Mouse (Mus musculus): ENCODE data around the gene Rai1. TPM values are rescaled to one million over a fixed set of nuclear protein-coding genes. Genes with fewer than 3 reads are reported as not detected.
A peak's percentile ranks its signal among the peaks of the same experiment; 100 is the strongest.

The Rai1 gene
- polyA plus RNA-seq, 1 experiment from 2014 or later: 26.9 TPM

DNA sequence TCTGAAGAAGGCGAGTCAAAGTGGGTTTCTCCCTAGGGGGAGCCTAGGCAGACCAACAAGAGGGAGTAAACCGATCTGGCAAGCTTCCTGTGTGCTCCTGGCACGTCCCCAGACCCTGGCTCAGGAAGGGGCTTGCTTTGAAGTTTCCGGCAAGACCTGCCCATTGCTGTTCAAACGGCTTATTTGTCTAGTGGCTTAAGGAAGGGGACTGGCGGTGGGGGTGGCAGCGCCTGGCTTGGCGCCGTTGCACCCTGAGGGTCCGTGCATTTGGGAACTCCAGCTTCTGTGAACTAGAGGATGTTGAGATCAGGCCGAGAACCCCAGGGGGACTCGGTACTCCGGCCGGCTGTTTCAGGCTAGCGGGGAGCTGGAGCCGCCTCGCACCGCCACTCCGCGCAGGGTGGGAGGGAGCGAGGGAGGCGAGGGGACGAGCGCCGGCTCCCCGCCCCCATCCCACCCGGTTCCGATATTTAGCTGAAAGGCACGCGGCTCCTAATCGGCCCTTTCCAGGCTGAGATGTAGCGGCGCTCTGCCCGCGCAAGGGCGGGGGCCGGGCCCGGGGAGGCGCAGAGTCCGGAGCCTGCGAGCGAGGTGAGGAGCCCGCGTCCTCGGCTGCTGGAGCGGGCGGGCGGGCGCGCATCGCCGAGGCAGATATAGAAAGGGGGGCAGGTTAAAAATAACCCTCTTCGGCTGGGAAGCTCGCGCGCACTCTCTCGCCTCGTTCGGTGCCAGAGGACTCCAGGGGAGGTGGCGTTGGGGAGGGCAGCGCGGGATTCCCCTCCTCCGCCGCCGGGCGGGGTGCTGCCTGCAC is 70.8 kb downstream of the Rai1 start:
- H3K27ac ChIP-seq: peak overlapping the region; percentile 99
- H3K4me3 ChIP-seq: peak overlapping the region; percentile 69
- H3K27me3 ChIP-seq: no peaks in the 10 kb centered on the region
- under 1% methylated on average over 55 of the region's 66 CpGs for WGBS
- H3K9me3 ChIP-seq (replicated peaks): no peaks in the 10 kb centered on the region
- peak; percentile 52 for ATAC-seq
- peak overlapping the region; percentile 95 for H3K4me2 ChIP-seq
- peak overlapping the region; percentile 89 for H3K9ac ChIP-seq
- peaks cover 78% of the 10 kb centered on the region for H3K4me1 ChIP-seq
- 0 out of 2 replicates have a peak, but pooled peaks cover 3% of the 10 kb centered on the region for H3K36me3 ChIP-seq (ENCODE audit: poor library complexity, severe bottlenecking)

DNA sequence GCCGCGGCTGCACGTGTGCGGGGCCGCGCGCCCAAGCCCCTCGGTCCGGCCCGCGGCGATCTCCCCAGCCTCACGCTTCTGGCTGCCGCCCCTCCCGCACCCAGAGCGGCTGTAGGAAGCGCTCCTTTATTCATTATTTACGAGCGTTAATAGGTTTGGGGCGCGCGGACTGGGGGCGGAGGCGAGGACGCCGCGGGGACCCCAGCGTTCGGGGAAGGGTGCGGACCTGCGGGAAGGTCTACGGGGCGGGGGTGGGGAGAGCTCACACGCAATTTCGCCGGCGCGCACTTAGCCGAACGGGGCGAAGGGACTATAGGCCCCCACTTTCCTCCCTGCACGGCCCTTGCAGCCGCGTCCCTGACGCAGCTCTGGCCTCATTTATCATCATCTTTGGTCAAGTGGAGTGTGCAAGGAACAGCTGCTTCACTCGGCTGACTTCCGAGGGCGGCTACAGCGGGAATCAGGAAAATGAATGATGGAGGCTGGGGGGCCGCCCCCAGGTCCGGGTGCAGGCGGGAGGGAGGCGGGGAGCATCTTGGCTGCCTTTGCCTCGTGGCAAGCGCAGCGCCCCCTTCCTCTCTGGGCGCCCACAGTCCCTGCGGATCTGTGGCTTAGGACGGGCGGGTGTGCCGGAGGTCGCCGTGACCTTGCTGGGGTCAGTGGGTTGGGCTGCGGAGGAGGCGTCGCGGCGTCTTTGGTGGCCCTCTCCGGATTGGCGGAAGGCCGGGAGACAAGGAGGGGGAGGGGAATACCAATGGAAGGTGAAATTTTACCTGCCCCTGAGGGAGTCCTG is 71.6 kb downstream of the Rai1 start:
- H3K36me3 ChIP-seq (ENCODE audit: poor library complexity, severe bottlenecking): 0 out of 2 replicates have a peak, but pooled peaks cover 3% of the 10 kb centered on the region
- peak overlapping the region; percentile 99 for H3K27ac ChIP-seq
- H3K9ac ChIP-seq: peak overlapping the region; percentile 89
- no peaks in the 10 kb centered on the region for H3K9me3 ChIP-seq (replicated peaks)
- peaks cover 86% of the 10 kb centered on the region for H3K4me1 ChIP-seq
- H3K4me3 ChIP-seq: peak overlapping the region; percentile 69
- under 1% methylated on average over 64 of the region's 71 CpGs for WGBS
- ATAC-seq: peak; percentile 25
- H3K27me3 ChIP-seq: no peaks in the 10 kb centered on the region
- peak overlapping the region; percentile 95 for H3K4me2 ChIP-seq

DNA sequence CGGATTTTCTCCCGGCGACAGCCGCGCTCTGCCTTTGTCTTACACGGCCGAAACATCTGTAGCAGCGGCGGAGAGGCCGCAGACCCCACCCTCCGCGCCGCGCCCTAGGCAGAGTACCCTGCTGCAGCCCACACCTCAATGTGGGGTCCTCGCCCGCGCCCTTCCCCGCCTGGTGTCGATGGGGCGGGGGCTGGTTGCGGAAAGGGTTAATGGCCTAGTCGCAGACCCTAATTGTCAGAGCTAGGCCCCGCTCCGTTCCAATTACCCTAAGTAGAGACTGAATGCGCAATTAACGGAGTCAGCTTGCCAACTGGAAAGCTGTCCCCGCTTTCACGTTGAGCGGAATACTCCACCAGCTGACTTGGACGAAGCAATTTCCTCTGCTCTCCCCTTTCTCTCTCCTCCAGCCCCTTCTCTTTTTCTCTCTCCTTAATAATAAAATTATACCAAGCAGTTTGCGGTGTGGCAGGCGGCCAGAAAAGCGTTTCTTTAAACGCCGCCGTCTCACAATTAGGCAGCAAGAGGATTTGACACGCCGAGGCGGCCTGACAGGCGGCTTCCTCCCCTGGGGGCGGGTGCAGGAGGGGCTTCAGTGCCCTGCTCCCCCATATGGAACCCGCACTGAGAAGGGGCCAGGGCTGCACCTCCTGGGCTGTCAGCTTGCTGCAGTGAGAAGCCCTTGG is 72.3 kb downstream of the Rai1 start:
- peak overlapping the region; percentile 69 for H3K4me3 ChIP-seq
- no peaks in the 10 kb centered on the region for H3K27me3 ChIP-seq
- H3K27ac ChIP-seq: peak overlapping the region; percentile 99
- H3K36me3 ChIP-seq (ENCODE audit: poor library complexity, severe bottlenecking): 0 out of 2 replicates have a peak, but pooled peaks cover 3% of the 10 kb centered on the region
- no peaks in the 10 kb centered on the region for H3K9me3 ChIP-seq (replicated peaks)
- peak overlapping the region; percentile 89 for H3K9ac ChIP-seq
- peak; percentile 80 for ATAC-seq
- H3K4me1 ChIP-seq: peaks cover 91% of the 10 kb centered on the region
- WGBS: under 1% methylated on average over 42 of the region's 42 CpGs
- H3K4me2 ChIP-seq: peak overlapping the region; percentile 95

DNA sequence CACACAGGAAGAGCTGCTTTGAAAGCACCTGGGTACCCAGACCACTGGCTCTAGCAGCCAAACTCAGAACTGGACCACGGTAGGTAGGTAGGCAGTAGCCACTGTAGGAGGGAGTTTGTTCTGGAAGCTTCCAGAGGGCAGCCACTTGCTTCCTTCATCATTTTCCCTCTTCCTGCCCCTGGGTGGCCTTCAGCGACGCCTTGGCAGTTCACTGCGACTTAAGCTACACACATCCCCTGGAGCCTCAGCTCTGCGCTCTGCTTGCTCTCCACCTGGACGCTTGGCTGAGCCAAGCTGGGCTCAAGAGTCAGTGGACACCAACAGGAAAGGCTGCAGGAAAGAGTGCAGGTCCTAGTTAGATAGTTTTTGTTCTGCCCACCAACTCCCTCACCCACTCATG is 73.2 kb downstream of the Rai1 start:
- Histone ChIP-seq H3K36me3 (ENCODE audit: poor library complexity, severe bottlenecking) (0 out of 2 replicates have a peak, but pooled peaks cover 3% of the 10 kb centered on the region), H3K9me3 (replicated peaks) (no peaks in the 10 kb centered on the region), H3K27ac (peak overlapping the region; percentile 99), H3K9ac (peak overlapping the region; percentile 89), H3K4me2 (peak overlapping the region; percentile 95), H3K27me3 (no peaks in the 10 kb centered on the region), H3K4me1 (peaks cover 92% of the 10 kb centered on the region), H3K4me3 (peak overlapping the region; percentile 69)
- ATAC-seq: no peak
- whole genome bisulfite sequencing: 42% methylated on average over 6 of the region's 6 CpGs

GRCm38 (mm10) chr11:60178506-60178905 is 73.7 kb downstream of the Rai1 start:
- Histone ChIP-seq H3K27me3 (no peaks in the 10 kb centered on the region), H3K9me3 (replicated peaks) (no peaks in the 10 kb centered on the region), H3K4me2 (peak overlapping the region; percentile 95), H3K4me1 (peaks cover 92% of the 10 kb centered on the region), H3K36me3 (ENCODE audit: poor library complexity, severe bottlenecking) (0 out of 2 replicates have a peak, but pooled peaks cover 3% of the 10 kb centered on the region), H3K9ac (peak overlapping the region; percentile 89), H3K27ac (peak overlapping the region; percentile 99), H3K4me3 (no peak overlapping the region)
- ATAC-seq: no peak

GRCm38 (mm10) chr11:60182116-60182670 is 77.4 kb downstream of the Rai1 start:
- peak overlapping the region; percentile 29 for H3K4me2 ChIP-seq
- peak overlapping the region; percentile 83 for H3K27ac ChIP-seq
- no peak overlapping the region for H3K4me3 ChIP-seq
- no peak for ATAC-seq
- WGBS: 76% methylated on average over 12 of the region's 12 CpGs
- peaks cover 25% of the 10 kb centered on the region for H3K36me3 ChIP-seq (ENCODE audit: poor library complexity, severe bottlenecking)
- no peaks in the 10 kb centered on the region for H3K27me3 ChIP-seq
- peak overlapping the region; percentile 17 for H3K9ac ChIP-seq
- H3K4me1 ChIP-seq: peaks cover 93% of the 10 kb centered on the region
- H3K9me3 ChIP-seq (replicated peaks): no peaks in the 10 kb centered on the region

GRCm38 (mm10) chr11:60182741-60183140 is 77.9 kb downstream of the Rai1 start:
- Histone ChIP-seq H3K4me2 (peak overlapping the region; percentile 29), H3K4me3 (no peak overlapping the region), H3K27ac (peak overlapping the region; percentile 83), H3K9ac (peak overlapping the region; percentile 17), H3K36me3 (ENCODE audit: poor library complexity, severe bottlenecking) (peaks cover 31% of the 10 kb centered on the region), H3K4me1 (peaks cover 87% of the 10 kb centered on the region), H3K27me3 (no peaks in the 10 kb centered on the region), H3K9me3 (replicated peaks) (no peaks in the 10 kb centered on the region)
- 44% methylated on average over 2 of the region's 2 CpGs for WGBS
- no peak for ATAC-seq

DNA sequence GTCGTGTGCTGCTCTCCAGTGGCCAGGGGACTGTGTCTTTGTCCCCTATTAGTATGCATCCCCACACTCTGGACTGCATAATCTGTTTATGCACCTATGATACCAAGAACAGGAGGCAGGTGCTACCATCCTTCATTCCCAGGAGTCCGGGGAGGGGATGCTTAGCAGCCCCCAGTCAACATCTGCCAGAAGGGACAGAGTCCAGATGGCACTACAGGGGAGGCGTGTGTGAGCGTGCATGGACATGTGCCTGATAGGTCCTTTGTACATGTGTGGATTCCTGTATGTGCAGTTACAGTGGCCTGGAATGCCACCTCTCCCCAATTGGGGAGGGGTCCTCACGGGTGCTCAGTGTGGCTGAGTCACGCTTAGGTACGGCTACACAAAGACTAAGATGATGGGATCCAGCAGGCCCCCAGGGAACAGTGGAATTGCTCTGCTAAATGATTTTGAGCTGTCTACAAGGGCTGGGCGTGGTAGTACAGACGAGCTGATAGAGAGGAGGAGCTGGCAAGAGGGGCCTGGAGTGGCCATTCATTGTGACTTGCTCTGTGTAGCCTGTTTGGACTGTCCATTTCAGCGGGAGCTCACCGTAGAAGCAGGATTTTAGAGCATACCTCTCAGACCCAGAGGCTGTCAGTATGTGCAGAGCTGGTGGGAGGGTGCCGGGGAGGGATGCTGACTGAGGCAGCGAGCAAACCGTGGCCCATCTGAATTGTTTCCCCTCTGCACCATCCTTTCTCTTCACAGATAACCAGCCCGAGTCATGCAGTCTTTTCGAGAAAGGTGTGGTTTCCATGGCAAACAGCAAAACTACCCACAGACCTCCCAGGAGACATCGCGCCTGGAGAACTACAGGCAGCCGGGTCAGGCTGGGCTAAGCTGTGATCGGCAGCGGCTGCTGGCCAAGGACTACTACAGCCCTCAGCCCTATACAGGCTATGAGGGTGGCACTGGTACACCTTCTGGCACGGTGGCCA is 79.8 kb downstream of the Rai1 start:
- no peaks in the 10 kb centered on the region for H3K27me3 ChIP-seq
- peak; percentile 17 for ATAC-seq
- 43% methylated on average over 22 of the region's 22 CpGs for WGBS
- peak overlapping the region; percentile 28 for H3K4me2 ChIP-seq
- peaks cover 50% of the 10 kb centered on the region for H3K36me3 ChIP-seq (ENCODE audit: poor library complexity, severe bottlenecking)
- no peaks in the 10 kb centered on the region for H3K9me3 ChIP-seq (replicated peaks)
- H3K4me3 ChIP-seq: no peak overlapping the region
- H3K27ac ChIP-seq: peak overlapping the region; percentile 83
- H3K9ac ChIP-seq: peak overlapping the region; percentile 50
- peaks cover 68% of the 10 kb centered on the region for H3K4me1 ChIP-seq

- peak; percentile 42 for ATAC-seq
- H3K36me3 ChIP-seq (ENCODE audit: poor library complexity, severe bottlenecking): peaks cover 57% of the 10 kb centered on the region
Measured at GRCm38 (mm10) chr11:60185396-60186231, 80.8 kb downstream of the Rai1 start.

GRCm38 (mm10) chr11:60187070-60187469 is 82.3 kb downstream of the Rai1 start:
- 93% methylated on average over 11 of the region's 11 CpGs for WGBS
- ATAC-seq: no peak
- Histone ChIP-seq H3K27me3 (no peaks in the 10 kb centered on the region), H3K4me2 (no peak overlapping the region), H3K9me3 (replicated peaks) (no peaks in the 10 kb centered on the region), H3K9ac (0 out of 2 replicates have a peak overlapping the region, but pooled peaks have one; percentile 5), H3K4me3 (no peak overlapping the region), H3K27ac (no peak overlapping the region), H3K36me3 (ENCODE audit: poor library complexity, severe bottlenecking) (peaks cover 71% of the 10 kb centered on the region), H3K4me1 (peaks cover 44% of the 10 kb centered on the region)

More at GRCm38 (mm10) chr11:60185396-60186231, 80.8 kb downstream of the Rai1 start:
- H3K4me3 ChIP-seq: no peak overlapping the region
- H3K27ac ChIP-seq: peak overlapping the region; percentile 83
- peak overlapping the region; percentile 50; the same call in 1 of the 2 replicates for H3K9ac ChIP-seq
- 78% methylated on average over 20 of the region's 20 CpGs for WGBS
- H3K4me2 ChIP-seq: peak overlapping the region; percentile 28; the same call in 1 of the 2 replicates
- peaks cover 59% of the 10 kb centered on the region for H3K4me1 ChIP-seq
- H3K27me3 ChIP-seq: no peaks in the 10 kb centered on the region
- H3K9me3 ChIP-seq (replicated peaks): no peaks in the 10 kb centered on the region

Data from forebrain, embryonic 13.5 days (tissue).